Mouse (Mus musculus) small intestine, adult 2 months (tissue): ENCODE results near the gene Cntn5.

ENCODE experiments used
- CTCF ChIP-seq: fragments of 200-500 bp; IDR thresholded peaks from 2 replicates; pipeline ENCODE4 v1.5.1; 2012; ENCODE audit warnings: low read depth, mild to moderate bottlenecking, control low read depth, inconsistent platforms, low read length, moderate library complexity, mixed read lengths; ENCODE audit not compliant: insufficient replicate concordance, insufficient read length; ENCODE audit errors: extremely low read depth
- POLR2A ChIP-seq: fragments of 200-500 bp; IDR thresholded peaks from 2 replicates; pipeline ENCODE4 v1.6.1; 2012; ENCODE audit warnings: low read depth, mild to moderate bottlenecking, control low read depth, inconsistent platforms, low read length, moderate library complexity

- no peak for TF ChIP-seq CTCF
- no peak for TF ChIP-seq POLR2A
These were observed 556.4 kb downstream of the Cntn5 start for GRCm38 (mm10) chr9:10348222-10348621.
